Mouse (Mus musculus): ENCODE measurements at regions not wholly inside any gene's neighbourhood (a gene's known extent, or its start where the extent isn't known, plus 50 kb on each side); places are given as distances from the start of the nearest gene placed in this dataset.

DNA sequence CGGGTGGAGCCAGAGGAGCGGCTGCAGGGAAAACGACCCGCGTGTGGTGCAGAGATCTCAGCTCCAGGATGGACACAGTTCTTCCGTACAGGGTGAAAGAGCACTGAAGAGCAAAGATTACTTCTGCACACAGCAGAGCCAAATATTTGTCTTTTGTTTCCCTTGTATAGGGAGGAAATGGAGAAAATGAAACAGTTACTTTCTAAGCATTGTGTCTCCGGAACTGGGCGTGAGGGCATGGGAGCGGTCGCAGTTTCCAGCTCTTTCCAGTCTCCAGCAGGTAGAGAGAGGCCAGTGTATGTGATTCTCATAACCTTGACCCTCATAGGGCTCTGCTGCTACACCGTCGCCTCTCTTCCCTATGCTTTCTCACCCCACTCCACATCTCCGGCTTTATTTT, 105.1 kb upstream of the Gm10295 start:
- peaks cover 7% of the 10 kb centered on the region for H3K4me1 ChIP-seq (replicated peaks)
- ATAC-seq (ENCODE audit: low read depth): no peak
- H3K27ac ChIP-seq (replicated peaks): no peak overlapping the region
- H3K4me3 ChIP-seq: no peak overlapping the region
- no peaks in the 10 kb centered on the region for H3K27me3 ChIP-seq
- 86% methylated on average over 13 of the region's 13 CpGs for WGBS
- H3K4me2 ChIP-seq: no peak overlapping the region
- no peaks in the 10 kb centered on the region for H3K36me3 ChIP-seq
- 0 out of 2 replicates have a peak, but pooled peaks cover 4% of the 10 kb centered on the region for H3K9me3 ChIP-seq
- no peak overlapping the region for H3K9ac ChIP-seq

DNA sequence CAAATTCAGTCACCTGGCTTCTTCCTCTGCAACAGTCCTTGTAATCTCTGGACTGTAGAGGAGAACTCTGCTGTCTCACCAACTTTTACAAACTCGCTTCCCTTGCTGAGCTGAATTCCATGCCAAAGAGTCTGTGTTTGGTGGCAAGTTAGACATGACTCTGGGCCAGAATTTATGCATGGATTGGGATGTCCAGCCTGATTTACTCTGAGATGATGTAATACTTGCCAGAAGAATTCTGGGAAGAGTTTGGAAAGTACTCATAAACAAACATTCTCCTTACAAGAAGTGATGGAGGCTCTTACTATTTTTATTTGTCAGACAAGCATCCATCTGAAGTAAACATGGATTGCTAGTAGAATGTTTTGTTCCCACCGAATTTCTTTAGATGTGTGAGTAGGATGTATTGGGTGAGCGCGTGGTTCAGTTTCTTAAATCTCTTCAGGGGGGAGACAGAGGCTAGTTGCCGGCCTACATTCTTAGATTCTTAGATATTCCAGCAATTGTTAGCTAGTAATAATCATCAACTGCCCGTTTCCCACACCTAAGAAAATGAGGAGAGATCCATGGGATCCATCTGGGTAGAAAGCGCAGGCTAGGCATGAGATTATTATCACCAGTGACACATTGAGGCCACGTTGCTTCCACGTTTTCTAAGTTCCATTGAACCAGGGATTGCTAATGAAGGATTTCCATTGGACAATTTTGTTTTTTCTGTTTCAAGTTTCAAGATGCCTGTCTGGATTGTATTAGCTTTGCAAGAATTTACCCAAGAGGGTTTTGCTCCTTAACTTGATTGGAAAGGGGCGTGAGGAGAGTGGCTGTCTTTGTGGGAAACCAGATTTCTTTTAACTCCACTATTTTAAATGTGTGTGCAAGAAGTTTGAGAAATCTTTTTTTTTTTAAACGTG, 89.3 kb upstream of the Gm10295 start:
- no peak for ATAC-seq (ENCODE audit: low read depth)
- no peak overlapping the region for H3K27ac ChIP-seq (replicated peaks)
- no peaks in the 10 kb centered on the region for H3K36me3 ChIP-seq
- no peaks in the 10 kb centered on the region for H3K27me3 ChIP-seq
- H3K9ac ChIP-seq: no peak overlapping the region
- no peak overlapping the region for H3K4me2 ChIP-seq
- no peak overlapping the region for H3K4me3 ChIP-seq
- no peaks in the 10 kb centered on the region for H3K4me1 ChIP-seq (replicated peaks)
- no peaks in the 10 kb centered on the region for H3K9me3 ChIP-seq
- 91% methylated on average over 11 of the region's 11 CpGs for WGBS

DNA sequence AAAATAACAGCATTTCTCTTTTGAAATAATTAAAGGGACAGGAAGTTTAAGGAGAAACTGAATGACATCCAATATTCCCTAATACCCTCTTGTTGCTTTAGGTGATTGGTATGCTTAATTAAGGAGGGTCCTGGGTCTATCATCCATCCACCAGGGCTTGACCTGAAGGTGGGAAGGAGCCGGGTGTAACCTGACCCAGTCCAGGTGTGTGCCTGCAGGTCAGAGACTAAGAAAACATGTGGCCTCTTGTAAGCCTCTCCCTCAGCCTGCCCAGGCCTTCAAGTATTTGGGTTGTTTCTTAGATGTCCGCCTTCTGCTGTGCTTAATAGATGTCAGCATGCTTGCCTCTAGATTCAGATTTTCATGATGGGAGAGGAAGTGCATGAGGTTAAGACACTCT, 74.7 kb upstream of the Gm10295 start:
- Histone ChIP-seq H3K9ac (no peak overlapping the region), H3K36me3 (no peaks in the 10 kb centered on the region), H3K27me3 (no peaks in the 10 kb centered on the region), H3K4me3 (no peak overlapping the region), H3K4me2 (no peak overlapping the region), H3K4me1 (replicated peaks) (no peaks in the 10 kb centered on the region), H3K27ac (replicated peaks) (no peak overlapping the region), H3K9me3 (no peaks in the 10 kb centered on the region)
- ATAC-seq (ENCODE audit: low read depth): no peak
- 79% methylated on average over 2 of the region's 2 CpGs for WGBS

- H3K4me2 ChIP-seq: no peak overlapping the region
- no peak overlapping the region for H3K27ac ChIP-seq (replicated peaks)
- ATAC-seq (ENCODE audit: low read depth): no peak
- WGBS: 86% methylated on average over 5 of the region's 5 CpGs
- H3K4me1 ChIP-seq (replicated peaks): no peaks in the 10 kb centered on the region
- H3K9ac ChIP-seq: no peak overlapping the region
- no peaks in the 10 kb centered on the region for H3K36me3 ChIP-seq
- no peaks in the 10 kb centered on the region for H3K27me3 ChIP-seq
- H3K9me3 ChIP-seq: no peaks in the 10 kb centered on the region
- no peak overlapping the region for H3K4me3 ChIP-seq
Observed at GRCm38 (mm10) chr7:71419261-71419660, 68.0 kb upstream of the Gm10295 start.

DNA sequence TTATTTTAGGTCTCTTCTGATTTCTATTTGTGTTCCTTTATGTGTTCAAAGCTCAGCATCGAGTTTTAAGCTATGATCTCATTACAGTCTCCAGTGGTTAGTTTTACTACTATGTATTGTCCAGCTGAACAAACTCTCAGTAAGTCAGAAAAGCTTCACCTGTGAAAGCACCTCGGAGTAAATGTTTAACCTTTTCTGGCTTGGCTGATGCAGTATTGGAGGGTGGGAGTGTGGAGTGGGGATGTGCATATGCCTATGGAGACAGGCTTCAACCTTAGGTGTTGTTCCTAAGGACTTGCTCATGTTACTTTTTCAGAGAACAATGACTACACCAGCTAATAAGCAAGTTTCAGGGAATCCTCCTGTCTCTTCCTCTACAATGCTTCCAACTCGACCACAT, 67.6 kb upstream of the Gm10295 start:
- no peak overlapping the region for H3K27ac ChIP-seq (replicated peaks)
- no peaks in the 10 kb centered on the region for H3K27me3 ChIP-seq
- no peaks in the 10 kb centered on the region for H3K4me1 ChIP-seq (replicated peaks)
- no peak overlapping the region for H3K9ac ChIP-seq
- no peaks in the 10 kb centered on the region for H3K9me3 ChIP-seq
- 68% methylated on average over 3 of the region's 3 CpGs for WGBS
- no peak overlapping the region for H3K4me2 ChIP-seq
- H3K4me3 ChIP-seq: no peak overlapping the region
- H3K36me3 ChIP-seq: no peaks in the 10 kb centered on the region
- ATAC-seq (ENCODE audit: low read depth): no peak

GRCm38 (mm10) chr7:71414756-71415155, 63.5 kb upstream of the Gm10295 start:
- no peak overlapping the region for H3K27ac ChIP-seq (replicated peaks)
- H3K4me3 ChIP-seq: no peak overlapping the region
- no peak overlapping the region for H3K4me2 ChIP-seq
- no peak overlapping the region for H3K9ac ChIP-seq
- peaks cover 8% of the 10 kb centered on the region; the same call in 1 of the 2 replicates for H3K27me3 ChIP-seq
- no peak for ATAC-seq (ENCODE audit: low read depth)
- 61% methylated on average over 2 of the region's 2 CpGs for WGBS
- H3K4me1 ChIP-seq (replicated peaks): peaks cover 10% of the 10 kb centered on the region
- H3K9me3 ChIP-seq: no peaks in the 10 kb centered on the region
- no peaks in the 10 kb centered on the region for H3K36me3 ChIP-seq

DNA sequence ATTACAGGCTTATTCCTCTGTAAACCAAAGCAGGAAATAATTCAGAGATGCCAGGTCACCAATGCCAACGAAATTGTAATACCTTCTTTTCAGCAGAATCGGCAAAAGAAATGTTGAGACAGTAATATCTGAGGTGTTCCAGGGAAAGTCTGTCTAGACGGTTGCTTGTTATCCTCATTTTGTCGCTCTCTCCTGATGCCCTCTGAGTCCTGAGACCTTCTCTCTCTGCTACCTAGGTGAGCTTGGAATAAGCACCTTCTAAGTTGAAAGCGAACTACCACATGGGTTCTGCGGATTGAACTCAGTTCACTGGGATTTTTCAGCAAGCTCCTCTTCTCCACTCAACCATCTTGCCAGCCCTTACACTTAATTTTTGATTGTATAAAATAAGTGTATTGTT, 61.8 kb upstream of the Gm10295 start:
- no peak overlapping the region for H3K9ac ChIP-seq
- ATAC-seq (ENCODE audit: low read depth): no peak
- H3K27ac ChIP-seq (replicated peaks): no peak overlapping the region
- no peaks in the 10 kb centered on the region for H3K9me3 ChIP-seq
- WGBS: 88% methylated on average over 6 of the region's 6 CpGs
- no peaks in the 10 kb centered on the region for H3K36me3 ChIP-seq
- peaks cover 10% of the 10 kb centered on the region for H3K4me1 ChIP-seq (replicated peaks)
- peaks cover 12% of the 10 kb centered on the region; the same call in 1 of the 2 replicates for H3K27me3 ChIP-seq
- no peak overlapping the region for H3K4me3 ChIP-seq
- no peak overlapping the region for H3K4me2 ChIP-seq

- peak; percentile 91 for ATAC-seq (ENCODE audit: low read depth)
- peak overlapping the region; percentile 59 for H3K9ac ChIP-seq
- WGBS: 9% methylated on average over 12 of the region's 12 CpGs
- H3K4me2 ChIP-seq: peak overlapping the region; percentile 60
- H3K4me3 ChIP-seq: peak overlapping the region; percentile 32
- H3K4me1 ChIP-seq (replicated peaks): peaks cover 10% of the 10 kb centered on the region
- no peaks in the 10 kb centered on the region for H3K9me3 ChIP-seq
- peaks cover 12% of the 10 kb centered on the region; the same call in 1 of the 2 replicates for H3K27me3 ChIP-seq
- H3K36me3 ChIP-seq: no peaks in the 10 kb centered on the region
- H3K27ac ChIP-seq (replicated peaks): no peak overlapping the region
Observed at GRCm38 (mm10) chr7:71412079-71412478, 60.8 kb upstream of the Gm10295 start.

GRCm38 (mm10) chr7:71411293-71412011, 60.2 kb upstream of the Gm10295 start:
- peak; percentile 63 for ATAC-seq (ENCODE audit: low read depth)
- Histone ChIP-seq H3K9me3 (no peaks in the 10 kb centered on the region), H3K27me3 (peaks cover 12% of the 10 kb centered on the region; the same call in 1 of the 2 replicates), H3K9ac (peak overlapping the region; percentile 59), H3K36me3 (no peaks in the 10 kb centered on the region), H3K4me1 (replicated peaks) (peaks cover 10% of the 10 kb centered on the region), H3K4me3 (peak overlapping the region; percentile 32), H3K4me2 (peak overlapping the region; percentile 60), H3K27ac (replicated peaks) (peak overlapping the region; percentile 65; the same call in 1 of the 2 replicates)
- WGBS: 8% methylated on average over 14 of the region's 14 CpGs

- WGBS: 82% methylated on average over 9 of the region's 9 CpGs
Observed at GRCm38 (mm10) chr7:71409903-71410302, 58.6 kb upstream of the Gm10295 start.

GRCm38 (mm10) chr7:71409061-71409460, 57.8 kb upstream of the Gm10295 start:
- H3K4me3 ChIP-seq: no peak overlapping the region
- H3K27ac ChIP-seq (replicated peaks): no peak overlapping the region
- no peak for ATAC-seq (ENCODE audit: low read depth)
- H3K9me3 ChIP-seq: no peaks in the 10 kb centered on the region
- WGBS: 54% methylated on average over 5 of the region's 5 CpGs
- no peak overlapping the region for H3K9ac ChIP-seq
- peaks cover 10% of the 10 kb centered on the region for H3K4me1 ChIP-seq (replicated peaks)
- peaks cover 12% of the 10 kb centered on the region; the same call in 1 of the 2 replicates for H3K27me3 ChIP-seq
- H3K4me2 ChIP-seq: no peak overlapping the region
- H3K36me3 ChIP-seq: no peaks in the 10 kb centered on the region

More at GRCm38 (mm10) chr7:71409903-71410302, 58.6 kb upstream of the Gm10295 start:
- Histone ChIP-seq H3K9ac (no peak overlapping the region), H3K36me3 (no peaks in the 10 kb centered on the region), H3K4me3 (no peak overlapping the region), H3K9me3 (no peaks in the 10 kb centered on the region), H3K27me3 (peaks cover 12% of the 10 kb centered on the region; the same call in 1 of the 2 replicates), H3K4me1 (replicated peaks) (peaks cover 10% of the 10 kb centered on the region), H3K4me2 (no peak overlapping the region), H3K27ac (replicated peaks) (no peak overlapping the region)
- no peak for ATAC-seq (ENCODE audit: low read depth)

GRCm38 (mm10) chr7:71406283-71406682, 55.0 kb upstream of the Gm10295 start:
- Histone ChIP-seq H3K27me3 (peaks cover 12% of the 10 kb centered on the region; the same call in 1 of the 2 replicates), H3K9me3 (no peaks in the 10 kb centered on the region), H3K4me3 (no peak overlapping the region), H3K27ac (replicated peaks) (no peak overlapping the region), H3K4me1 (replicated peaks) (peaks cover 2% of the 10 kb centered on the region), H3K36me3 (no peaks in the 10 kb centered on the region), H3K9ac (no peak overlapping the region), H3K4me2 (no peak overlapping the region)
- 75% methylated on average over 8 of the region's 8 CpGs for WGBS
- ATAC-seq (ENCODE audit: low read depth): no peak

Measured in neural tube, embryonic 13.5 days (tissue).